Mouse (Mus musculus) T-helper 1 cell (primary cell): ENCODE data around the gene Akap10.

ENCODE experiments used
- in situ Hi-C: fragments of 300-600 bp; cut with MboI, MseI; formaldehyde crosslinking; loops from one replicate; pipeline ENCODE4 v1.15.1; 2025; ENCODE audit warnings: high pct_unique_total_duplicates

Akap10 gene

GRCm38 (mm10) chr11:61930098-61930517 is at the start of gene Akap10:
Gene Akap10, minus strand, starts transcription at chr11:61930252.
- in situ Hi-C loops: no loop called here

GRCm38 (mm10) chr11:61975783-61976182 is 45.7 kb upstream of the Akap10 start:
- in situ Hi-C loops: no loop called here

GRCm38 (mm10) chr11:61974106-61974707 is 44.2 kb upstream of the Akap10 start:
- in situ Hi-C loops: no loop called here

- in situ Hi-C loops: no loop called here
These were observed 41.6 kb upstream of the Akap10 start for GRCm38 (mm10) chr11:61971441-61972221.

GRCm38 (mm10) chr11:61970901-61971300 is 40.8 kb upstream of the Akap10 start:
- in situ Hi-C loops: no loop called here

- in situ Hi-C loops: no loop called here
These were observed 38.8 kb upstream of the Akap10 start for GRCm38 (mm10) chr11:61968875-61969274.

- in situ Hi-C loops: no loop called here
These were observed 37.0 kb upstream of the Akap10 start for GRCm38 (mm10) chr11:61967034-61967433.

GRCm38 (mm10) chr11:61964611-61965010 is 34.6 kb upstream of the Akap10 start:
- in situ Hi-C loops: no loop called here

- in situ Hi-C loops: no loop called here
These were observed 33.1 kb upstream of the Akap10 start for GRCm38 (mm10) chr11:61963193-61963592.

GRCm38 (mm10) chr11:61962684-61963083 is 32.6 kb upstream of the Akap10 start:
- in situ Hi-C loops: no loop called here

GRCm38 (mm10) chr11:61960096-61960495 is 30.0 kb upstream of the Akap10 start:
- in situ Hi-C loops: no loop called here

- in situ Hi-C loops: loop anchor here (5.0 kb wide), 2 partner anchors 89 to 324 kb away; partner anchors contain the start of genes Ttc19 and Zswim7
These were observed 28.7 kb upstream of the Akap10 start for GRCm38 (mm10) chr11:61958706-61959105.

- in situ Hi-C loops: loop anchor here (5.0 kb wide), 2 partner anchors 90 to 325 kb away; partner anchors contain the start of genes Ttc19 and Zswim7
These were observed 27.3 kb upstream of the Akap10 start for GRCm38 (mm10) chr11:61957296-61957813.

GRCm38 (mm10) chr11:61956572-61957295 is 26.7 kb upstream of the Akap10 start, which contains the start of gene Specc1:
Gene Specc1, plus strand, starts transcription at chr11:61956763.
- in situ Hi-C loops: loop anchor here (5.0 kb wide), 2 partner anchors 91 to 326 kb away; partner anchors contain the start of genes Ttc19 and Zswim7

- in situ Hi-C loops: loop anchor here (5.0 kb wide), 2 partner anchors 91 to 326 kb away; partner anchors contain the start of genes Ttc19 and Zswim7
These were observed 25.9 kb upstream of the Akap10 start for GRCm38 (mm10) chr11:61955951-61956350.

GRCm38 (mm10) chr11:61955136-61955535 is 25.1 kb upstream of the Akap10 start:
- in situ Hi-C loops: loop anchor here (5.0 kb wide), 2 partner anchors 92 to 327 kb away; partner anchors contain the start of genes Ttc19 and Zswim7

GRCm38 (mm10) chr11:61950632-61951031 is 20.6 kb upstream of the Akap10 start:
- in situ Hi-C loops: no loop called here

GRCm38 (mm10) chr11:61949315-61949714 is 19.3 kb upstream of the Akap10 start:
- in situ Hi-C loops: no loop called here

- in situ Hi-C loops: no loop called here
These were observed 16.6 kb upstream of the Akap10 start for GRCm38 (mm10) chr11:61946608-61947007.

GRCm38 (mm10) chr11:61944417-61944816 is 14.4 kb upstream of the Akap10 start:
- in situ Hi-C loops: no loop called here

- in situ Hi-C loops: no loop called here
These were observed 12.9 kb upstream of the Akap10 start for GRCm38 (mm10) chr11:61942903-61943302.

GRCm38 (mm10) chr11:61937761-61938160 is 7.7 kb upstream of the Akap10 start:
- in situ Hi-C loops: no loop called here
